Mouse (Mus musculus) frontal cortex, postnatal 25 days (tissue): ENCODE measurements around the gene Slc25a47.
"Not testable (repeated sequence)": the region's sequence is repeated elsewhere in the genome, so short reads cannot be mapped to it uniquely, and the experiment has no call there.

ENCODE experiments used
- DNase-seq, 2 experiments: peaks; one replicate each; pipeline ENCODE4 v3.0.0; 2022; ENCODE audit warnings: low spot score in 2 of 2

The Slc25a47 gene

GRCm38 (mm10) chr12:108826282-108826957 is 9.4 kb upstream of the Slc25a47 start:
- DNase-seq = no peak

- no peak for DNase-seq
Measured at GRCm38 (mm10) chr12:108826958-108827535, 8.8 kb upstream of the Slc25a47 start.

GRCm38 (mm10) chr12:108827641-108828040 is 8.2 kb upstream of the Slc25a47 start:
- DNase-seq = no peak

- DNase-seq = no peak
Measured at GRCm38 (mm10) chr12:108829636-108830035, 6.2 kb upstream of the Slc25a47 start.

- no peak for DNase-seq
Measured at GRCm38 (mm10) chr12:108830358-108830757, 5.5 kb upstream of the Slc25a47 start.

- no peak for DNase-seq
Measured at GRCm38 (mm10) chr12:108831966-108832643, 3.7 kb upstream of the Slc25a47 start.

- DNase-seq = no peak
Measured at GRCm38 (mm10) chr12:108832851-108833250, 3.0 kb upstream of the Slc25a47 start.

- DNase-seq = no peak
Measured at GRCm38 (mm10) chr12:108833408-108833807, 2.4 kb upstream of the Slc25a47 start.

GRCm38 (mm10) chr12:108834337-108834736 is 1.5 kb upstream of the Slc25a47 start:
- DNase-seq = no peak

- no peak for DNase-seq
Measured at GRCm38 (mm10) chr12:108834786-108835185, 1.1 kb upstream of the Slc25a47 start.

GRCm38 (mm10) chr12:108835208-108835839 is 522 bp upstream of the Slc25a47 start:
- DNase-seq = peak in 1 of 2 experiments; percentile 33

GRCm38 (mm10) chr12:108836722-108837121 is 876 bp downstream of the Slc25a47 start:
- DNase-seq = no peak

GRCm38 (mm10) chr12:108841181-108841580 is 5.3 kb downstream of the Slc25a47 start:
- DNase-seq = no peak

- no peak for DNase-seq
Measured at GRCm38 (mm10) chr12:108842663-108843062, 6.8 kb downstream of the Slc25a47 start.

GRCm38 (mm10) chr12:108848033-108848432 is 12.2 kb downstream of the Slc25a47 start:
- DNase-seq = not testable (repeated sequence)

- no peak for DNase-seq
Measured at GRCm38 (mm10) chr12:108849488-108850022, 13.7 kb downstream of the Slc25a47 start.

GRCm38 (mm10) chr12:108850129-108850528 is 14.3 kb downstream of the Slc25a47 start:
- no peak for DNase-seq

GRCm38 (mm10) chr12:108850886-108851285 is 15.0 kb downstream of the Slc25a47 start:
- DNase-seq = no peak

GRCm38 (mm10) chr12:108852822-108853221 is 17.0 kb downstream of the Slc25a47 start:
- no peak for DNase-seq

- DNase-seq = no peak
Measured at GRCm38 (mm10) chr12:108855081-108855480, 19.2 kb downstream of the Slc25a47 start.

- DNase-seq = no peak
Measured at GRCm38 (mm10) chr12:108856186-108856585, 20.3 kb downstream of the Slc25a47 start.

GRCm38 (mm10) chr12:108857109-108857508 is 21.3 kb downstream of the Slc25a47 start:
- no peak for DNase-seq
